Mouse (Mus musculus) hindbrain, embryonic 11.5 days (tissue): Measurements from ENCODE around the gene Mybpc2. TPM values are rescaled to one million over a fixed set of nuclear protein-coding genes. Genes with fewer than 3 reads are reported as not detected.

Experiments
- ATAC-seq: fragments of 200-750 bp; cut with Nextera tagmentation; 2 replicates; pipeline ENCODE4 v1.8.0; 2017; ENCODE audit warnings: mild to moderate bottlenecking, moderate TSS enrichment, moderate library complexity; ENCODE audit not compliant: low FRiP score
- DNase-seq: peaks from one replicate; pipeline ENCODE4 v3.0.0-alpha.2; 2015; ENCODE audit warnings: low spot score
- H3K27ac ChIP-seq: fragments of 300-500 bp; sonication (generic); 2 replicates; pipeline ENCODE4 v1.5.1; 2014; ENCODE audit warnings: mild to moderate bottlenecking, low read depth, low read length
- H3K27me3 ChIP-seq: fragments of 300-500 bp; sonication (generic); 2 replicates; pipeline ENCODE4 v1.6.1; 2014; ENCODE audit warnings: mild to moderate bottlenecking, low read length, moderate library complexity, mixed read lengths; ENCODE audit not compliant: control insufficient read depth, insufficient read depth
- H3K36me3 ChIP-seq: fragments of 300-500 bp; sonication (generic); 2 replicates; pipeline ENCODE4 v1.6.1; 2014; ENCODE audit warnings: mild to moderate bottlenecking, low read length, moderate library complexity, mixed read lengths; ENCODE audit not compliant: control insufficient read depth, insufficient read depth
- H3K4me1 ChIP-seq: fragments of 300-500 bp; sonication (generic); replicated peaks from 2 replicates; pipeline ENCODE4 v1.6.1; 2014; ENCODE audit warnings: low read length, mixed read lengths; ENCODE audit not compliant: control insufficient read depth, insufficient read depth
- H3K4me2 ChIP-seq: fragments of 300-500 bp; sonication (generic); replicated peaks from 2 replicates; pipeline ENCODE4 v1.6.1; 2014; ENCODE audit warnings: mild to moderate bottlenecking, low read depth, low read length
- H3K4me3 ChIP-seq: fragments of 300-500 bp; sonication (generic); 2 replicates; pipeline ENCODE4 v1.5.1; 2014; ENCODE audit warnings: low read depth, low read length
- H3K9ac ChIP-seq: fragments of 300-500 bp; sonication (generic); 2 replicates; pipeline ENCODE4 v1.6.1; 2014; ENCODE audit warnings: low read depth, low read length
- H3K9me3 ChIP-seq: fragments of 300-500 bp; sonication (generic); 2 replicates; pipeline ENCODE4 v1.6.1; 2016; ENCODE audit warnings: low read length; ENCODE audit not compliant: control insufficient read depth
- WGBS: fragments of 180-500 bp; shearing (Covaris S2); extraction: QIAGEN DNeasy Blood & Tissue Kit; methylation state at CpG from one replicate; pipeline ENCODE4 v1.1.7; 2014; 5-methylcytosine and 5-hydroxymethylcytosine counted together
- polyA plus RNA-seq: library from polyadenylated mRNA; unstranded; fragments of >200 nt; fragmentation: Nextera tagmentation; extraction: Ambion mirVana; gene quantifications from 2 replicates; pipeline ENCODE4 v1.2.1, GENCODE M21; 2014

Mybpc2 gene
- polyA plus RNA-seq, 1 experiment from 2014 or later = 0.19 TPM

DNA sequence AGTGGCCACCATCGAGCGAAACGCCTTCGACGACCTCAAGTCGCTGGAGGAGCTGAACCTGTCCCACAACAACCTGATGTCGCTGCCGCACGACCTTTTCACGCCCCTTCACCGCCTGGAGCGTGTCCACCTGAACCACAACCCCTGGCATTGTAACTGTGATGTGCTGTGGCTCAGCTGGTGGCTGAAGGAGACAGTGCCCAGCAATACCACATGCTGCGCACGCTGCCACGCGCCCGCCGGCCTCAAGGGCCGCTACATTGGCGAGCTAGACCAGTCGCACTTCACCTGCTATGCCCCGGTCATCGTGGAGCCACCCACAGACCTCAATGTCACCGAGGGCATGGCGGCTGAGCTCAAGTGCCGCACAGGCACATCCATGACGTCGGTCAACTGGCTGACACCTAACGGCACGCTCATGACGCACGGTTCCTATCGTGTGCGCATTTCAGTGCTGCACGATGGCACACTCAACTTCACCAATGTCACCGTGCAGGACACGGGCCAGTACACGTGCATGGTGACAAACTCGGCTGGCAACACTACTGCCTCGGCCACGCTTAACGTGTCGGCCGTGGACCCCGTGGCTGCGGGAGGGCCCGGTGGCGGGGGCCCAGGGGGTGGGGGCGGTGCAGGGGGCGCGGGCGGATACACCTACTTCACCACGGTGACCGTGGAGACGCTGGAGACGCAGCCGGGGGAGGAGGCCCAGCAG lies 62.8 kb downstream of the Mybpc2 start:
- Histone ChIP-seq H3K9me3 (no peaks in the 10 kb centered on the region), H3K36me3 (peaks cover 22% of the 10 kb centered on the region; the same call in 1 of the 2 replicates), H3K9ac (no peak overlapping the region), H3K27ac (no peak overlapping the region), H3K4me2 (no peak overlapping the region), H3K27me3 (peaks cover 21% of the 10 kb centered on the region), H3K4me1 (peaks cover 8% of the 10 kb centered on the region), H3K4me3 (no peak overlapping the region)
- no peak for ATAC-seq
- DNase-seq = no peak
- 64% methylated on average over 57 of the region's 57 CpGs for WGBS

DNA sequence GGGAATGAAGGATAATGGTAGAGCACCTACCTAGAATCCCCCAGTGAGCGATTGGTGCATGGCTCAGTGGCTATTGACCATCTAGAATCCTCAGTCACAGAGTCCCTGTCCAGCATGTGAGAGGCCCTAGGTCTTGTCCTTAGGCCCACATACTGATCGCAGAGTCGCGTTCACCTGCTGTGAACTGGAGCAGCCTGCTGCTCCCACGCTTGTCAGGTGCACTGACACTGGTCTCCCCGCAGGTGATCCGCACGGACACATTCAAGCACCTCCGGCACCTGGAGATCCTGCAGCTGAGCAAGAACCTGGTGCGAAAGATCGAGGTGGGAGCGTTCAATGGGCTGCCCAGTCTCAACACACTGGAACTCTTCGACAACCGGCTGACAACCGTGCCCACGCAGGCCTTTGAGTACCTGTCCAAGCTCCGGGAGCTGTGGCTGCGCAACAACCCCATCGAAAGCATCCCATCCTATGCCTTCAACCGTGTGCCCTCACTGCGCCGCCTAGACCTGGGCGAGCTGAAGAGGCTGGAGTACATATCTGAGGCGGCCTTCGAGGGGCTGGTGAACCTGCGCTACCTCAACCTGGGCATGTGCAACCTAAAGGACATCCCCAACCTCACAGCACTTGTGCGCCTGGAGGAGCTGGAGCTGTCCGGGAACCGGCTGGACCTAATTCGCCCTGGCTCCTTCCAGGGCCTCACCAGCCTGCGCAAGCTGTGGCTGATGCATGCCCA lies 63.5 kb downstream of the Mybpc2 start:
- 80% methylated on average over 31 of the region's 31 CpGs for WGBS
- DNase-seq = no peak
- Histone ChIP-seq H3K27me3 (peaks cover 21% of the 10 kb centered on the region), H3K27ac (no peak overlapping the region), H3K4me1 (peaks cover 8% of the 10 kb centered on the region), H3K4me3 (no peak overlapping the region), H3K9ac (no peak overlapping the region), H3K36me3 (peaks cover 22% of the 10 kb centered on the region; the same call in 1 of the 2 replicates), H3K9me3 (no peaks in the 10 kb centered on the region), H3K4me2 (no peak overlapping the region)
- ATAC-seq = no peak

GRCm38 (mm10) chr7:44460067-44460466 lies 64.4 kb downstream of the Mybpc2 start:
- no peak overlapping the region for H3K9ac ChIP-seq
- H3K4me3 ChIP-seq = no peak overlapping the region
- DNase-seq (no peak), ATAC-seq (no peak)
- H3K27me3 ChIP-seq = peaks cover 21% of the 10 kb centered on the region
- H3K4me1 ChIP-seq = peaks cover 8% of the 10 kb centered on the region
- peaks cover 22% of the 10 kb centered on the region; the same call in 1 of the 2 replicates for H3K36me3 ChIP-seq
- H3K9me3 ChIP-seq = no peaks in the 10 kb centered on the region
- WGBS = 76% methylated on average over 6 of the region's 6 CpGs
- H3K4me2 ChIP-seq = no peak overlapping the region
- H3K27ac ChIP-seq = no peak overlapping the region

GRCm38 (mm10) chr7:44456302-44456701 lies 68.2 kb downstream of the Mybpc2 start:
- H3K27ac ChIP-seq = no peak overlapping the region
- no peak overlapping the region for H3K4me3 ChIP-seq
- H3K4me2 ChIP-seq = no peak overlapping the region
- no peak for DNase-seq
- H3K9me3 ChIP-seq = no peaks in the 10 kb centered on the region
- H3K4me1 ChIP-seq = no peaks in the 10 kb centered on the region
- H3K27me3 ChIP-seq = peaks cover 9% of the 10 kb centered on the region
- H3K9ac ChIP-seq = no peak overlapping the region
- H3K36me3 ChIP-seq = peaks cover 10% of the 10 kb centered on the region; the same call in 1 of the 2 replicates
- 89% methylated on average over 1 of the region's 1 CpGs for WGBS
- ATAC-seq = no peak

DNA sequence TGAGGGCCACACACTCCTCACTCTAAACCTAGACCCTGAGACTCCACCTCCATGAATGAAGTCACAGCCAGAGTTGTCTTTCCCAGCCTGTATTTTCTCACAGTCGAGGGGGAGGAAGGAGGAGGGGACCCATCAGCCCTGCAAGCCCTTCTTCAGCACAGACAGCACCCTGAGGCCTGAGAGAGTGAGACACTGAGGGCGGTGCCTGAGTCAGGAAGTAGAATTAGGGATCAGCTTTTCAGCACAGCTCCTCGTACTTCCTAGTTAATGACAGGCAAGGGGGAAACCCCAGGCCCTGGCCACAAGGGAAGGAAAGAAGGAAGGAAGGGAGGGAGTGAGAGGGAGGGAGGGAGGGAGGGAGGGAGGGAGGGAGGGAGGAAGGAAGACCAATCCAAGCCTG lies 71.2 kb downstream of the Mybpc2 start:
- H3K36me3 ChIP-seq = peaks cover 13% of the 10 kb centered on the region; the same call in 1 of the 2 replicates
- DNase-seq = no peak
- no peak overlapping the region for H3K4me2 ChIP-seq

More for the DNA sequence above, 71.2 kb downstream of the Mybpc2 start:
- no peaks in the 10 kb centered on the region for H3K9me3 ChIP-seq
- H3K4me3 ChIP-seq = no peak overlapping the region
- no peak overlapping the region for H3K27ac ChIP-seq
- WGBS = 33% methylated on average over 3 of the region's 3 CpGs
- no peak overlapping the region for H3K9ac ChIP-seq
- no peaks in the 10 kb centered on the region for H3K27me3 ChIP-seq
- ATAC-seq = no peak
- H3K4me1 ChIP-seq = no peaks in the 10 kb centered on the region

Other genes with a start within 250 kb of the Mybpc2 start
- 2.7 TPM in 2 replicates for gene Clec11a, start 217.8 kb downstream of the Mybpc2 start, polyA plus RNA-seq
- 5.1 and 6.9 TPM in 2 replicates for gene Shank1, start 214.4 kb downstream of the Mybpc2 start, polyA plus RNA-seq
- gene Syt3, start 140.6 kb downstream of the Mybpc2 start, polyA plus RNA-seq = 2.4 and 3.5 TPM in 2 replicates
- 1.3 and 1.4 TPM in 2 replicates for gene 1700008O03Rik, start 138.8 kb downstream of the Mybpc2 start, polyA plus RNA-seq
- gene Lrrc4b, start 95.6 kb downstream of the Mybpc2 start, polyA plus RNA-seq = 9.1 and 11.4 TPM in 2 replicates
- 1.2 and 2.1 TPM in 2 replicates for gene Aspdh, start 59.3 kb downstream of the Mybpc2 start, polyA plus RNA-seq
- 57.3 and 59.1 TPM in 2 replicates for gene Josd2, start 56.7 kb downstream of the Mybpc2 start, polyA plus RNA-seq
- gene Emc10, start 28.1 kb downstream of the Mybpc2 start, polyA plus RNA-seq = 90.2 and 97.2 TPM in 2 replicates
- 13.5 and 20.6 TPM in 2 replicates for gene Fam71e1, start 28.1 kb downstream of the Mybpc2 start, polyA plus RNA-seq
- gene Spib, start 7.4 kb upstream of the Mybpc2 start, polyA plus RNA-seq = not detected in 2 replicates
- gene Pold1, start 24.2 kb upstream of the Mybpc2 start, polyA plus RNA-seq = 40.9 and 43.2 TPM in 2 replicates
- gene Nr1h2, start 29.3 kb upstream of the Mybpc2 start, polyA plus RNA-seq = 70.8 and 72.7 TPM in 2 replicates
- gene Napsa, start 47.7 kb upstream of the Mybpc2 start, polyA plus RNA-seq = 0.28 and 0.66 TPM in 2 replicates
- gene Kcnc3, start 66.0 kb upstream of the Mybpc2 start, polyA plus RNA-seq = 1.4 and 2.1 TPM in 2 replicates
- gene Myh14, start 146.2 kb upstream of the Mybpc2 start, polyA plus RNA-seq = 1.9 and 2.3 TPM in 2 replicates
- not detected in 2 replicates for gene Izumo2, start 184.1 kb upstream of the Mybpc2 start, polyA plus RNA-seq
- gene Vrk3, start 223.8 kb upstream of the Mybpc2 start, polyA plus RNA-seq = 32.5 and 36.7 TPM in 2 replicates
- gene Zfp473, start 226.4 kb upstream of the Mybpc2 start, polyA plus RNA-seq = 3.0 and 3.7 TPM in 2 replicates